Mouse (Mus musculus): Measurements from ENCODE around the gene Slc25a28.

The Slc25a28 gene

GRCm38 (mm10) chr19:43674730-43675524, at the start of gene Slc25a28:
TSS of gene Slc25a28 (minus strand) at chr19:43674881.
- DNase-seq (ENCODE audit: low read depth), result peak; percentile 100

DNA sequence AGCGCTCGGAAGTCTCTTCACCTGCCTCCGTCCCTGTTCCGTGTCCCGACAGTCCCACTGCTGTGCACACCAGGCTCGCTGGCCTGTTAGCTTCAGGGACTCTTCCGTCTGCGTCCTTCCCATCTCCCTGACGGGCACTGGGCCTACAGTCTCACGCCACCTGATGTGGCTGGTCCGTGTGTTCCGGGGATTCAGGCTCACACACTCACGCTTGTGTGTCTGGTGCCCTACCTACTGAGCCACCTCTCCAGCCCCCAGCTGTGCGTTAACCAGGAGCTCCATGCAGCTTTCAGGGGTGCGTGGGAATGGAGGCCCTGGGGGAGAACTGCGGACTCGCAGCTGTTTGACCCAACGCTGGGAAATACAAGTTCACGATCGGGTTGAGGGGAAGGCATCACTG, 49.5 kb upstream of the Slc25a28 start:
- DNase-seq (ENCODE audit: low read depth), result no peak

DNA sequence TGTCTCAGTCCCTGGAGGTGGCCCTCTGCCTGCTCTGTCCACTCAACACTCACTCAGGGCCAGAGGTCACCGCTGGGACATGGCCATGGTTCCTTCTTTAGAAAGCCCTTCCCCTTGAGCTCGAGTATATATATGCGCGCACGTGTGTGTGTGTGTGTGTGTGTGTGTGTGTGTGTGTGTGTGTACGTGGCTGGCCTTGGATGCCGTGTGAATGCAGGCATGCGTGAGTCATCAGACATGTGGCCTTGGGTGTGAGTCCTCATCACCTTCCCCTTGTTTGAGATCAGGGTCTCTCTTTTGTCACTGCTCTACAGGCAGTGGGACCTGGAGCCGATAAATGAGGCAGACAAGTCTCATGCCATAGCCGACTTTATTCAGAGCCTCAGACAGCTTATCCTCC, 48.8 kb upstream of the Slc25a28 start:
- no peak for DNase-seq (ENCODE audit: low read depth)

GRCm38 (mm10) chr19:43722891-43723290, 48.2 kb upstream of the Slc25a28 start:
- DNase-seq (ENCODE audit: low read depth), result no peak

- DNase-seq (ENCODE audit: low read depth), result no peak
These were observed 45.4 kb upstream of the Slc25a28 start for GRCm38 (mm10) chr19:43720061-43720460.

GRCm38 (mm10) chr19:43711971-43712370, 37.3 kb upstream of the Slc25a28 start:
- DNase-seq (ENCODE audit: low read depth), result no peak

DNA sequence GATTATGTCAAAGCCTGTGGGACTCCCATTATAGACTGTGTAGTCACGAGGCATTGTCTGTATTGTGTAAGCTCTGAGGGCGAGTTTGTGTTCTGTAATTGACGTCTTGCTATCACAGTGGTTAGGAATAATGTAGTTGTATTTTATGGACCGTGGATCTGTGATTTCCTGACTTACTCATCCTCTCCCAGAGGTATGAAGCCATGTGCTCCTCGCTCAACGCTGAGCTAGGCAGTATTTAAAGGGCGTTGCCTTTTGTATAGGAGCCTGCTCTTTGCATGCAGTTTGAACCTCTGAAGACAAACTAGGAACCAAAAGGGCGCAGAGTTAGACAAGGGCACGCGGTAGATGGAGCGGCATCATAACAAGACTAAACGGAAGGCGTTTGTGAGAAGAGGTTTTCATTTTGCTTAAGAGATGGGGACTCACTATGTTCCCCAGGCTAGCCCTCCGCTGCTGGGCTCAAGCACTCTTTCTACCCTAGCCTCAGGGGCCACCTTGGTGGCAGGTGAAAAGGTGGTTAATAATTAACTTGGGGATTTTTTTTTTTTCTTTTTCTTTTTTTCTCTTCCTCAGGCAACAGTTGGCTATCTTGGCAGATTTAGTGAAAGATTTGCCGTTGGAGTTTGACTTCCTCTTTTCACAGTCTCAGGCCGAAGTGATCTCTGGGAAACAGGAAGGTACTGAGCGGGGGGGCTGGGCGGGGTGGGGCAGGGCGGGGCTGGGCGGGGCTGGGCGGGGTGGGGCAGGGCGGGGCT, 36.7 kb upstream of the Slc25a28 start:
- DNase-seq (ENCODE audit: low read depth), result no peak

DNA sequence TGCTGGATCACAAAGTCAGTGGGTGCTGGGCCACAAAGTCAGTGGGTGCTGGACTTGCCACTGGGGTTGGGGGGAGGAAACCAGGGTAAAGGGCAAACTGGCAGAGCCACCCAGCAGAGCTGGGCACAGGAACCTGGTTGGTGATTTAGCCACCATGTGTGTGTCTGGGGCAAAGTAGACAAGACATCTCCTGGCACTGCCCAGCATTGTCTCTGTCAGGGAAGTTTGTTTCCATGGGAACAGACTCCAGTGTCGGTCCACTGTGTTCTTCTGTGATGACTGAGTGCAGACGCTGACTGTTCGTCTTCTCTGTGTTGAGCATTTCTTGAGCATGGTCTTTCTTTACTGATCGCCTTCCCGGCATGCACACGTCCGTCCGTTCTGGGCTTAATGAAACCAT, 34.6 kb upstream of the Slc25a28 start:
- DNase-seq (ENCODE audit: low read depth), result no peak

GRCm38 (mm10) chr19:43708206-43708605, 33.5 kb upstream of the Slc25a28 start:
- no peak for DNase-seq (ENCODE audit: low read depth)

GRCm38 (mm10) chr19:43704787-43705497, 30.3 kb upstream of the Slc25a28 start:
- DNase-seq (ENCODE audit: low read depth), result no peak

- no peak for DNase-seq (ENCODE audit: low read depth)
These were observed 29.5 kb upstream of the Slc25a28 start for GRCm38 (mm10) chr19:43704211-43704610.

DNA sequence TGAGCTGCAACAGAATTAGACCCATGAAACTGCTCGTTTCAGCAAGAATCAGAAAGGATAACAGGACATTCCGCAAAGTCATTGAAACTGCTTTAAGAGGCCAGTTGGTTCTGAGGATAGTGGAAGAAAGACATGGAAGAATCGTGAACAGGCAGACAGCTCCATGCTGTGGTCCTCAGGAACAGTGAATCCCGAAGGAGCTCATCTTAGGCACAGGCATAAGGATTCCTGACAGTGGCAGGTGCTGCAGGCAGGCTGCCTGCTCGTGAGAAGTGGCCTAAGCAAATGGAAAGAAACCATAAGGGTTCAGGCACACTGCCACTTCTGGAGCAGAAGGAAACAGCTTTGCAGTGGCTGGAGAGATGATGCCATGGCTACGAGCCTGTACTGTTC, 25.1 kb upstream of the Slc25a28 start:
- DNase-seq (ENCODE audit: low read depth), result no peak

GRCm38 (mm10) chr19:43699021-43699762, 24.5 kb upstream of the Slc25a28 start:
- peak; percentile 24 for DNase-seq (ENCODE audit: low read depth)

- no peak for DNase-seq (ENCODE audit: low read depth)
These were observed 23.1 kb upstream of the Slc25a28 start for GRCm38 (mm10) chr19:43697666-43698370.

DNA sequence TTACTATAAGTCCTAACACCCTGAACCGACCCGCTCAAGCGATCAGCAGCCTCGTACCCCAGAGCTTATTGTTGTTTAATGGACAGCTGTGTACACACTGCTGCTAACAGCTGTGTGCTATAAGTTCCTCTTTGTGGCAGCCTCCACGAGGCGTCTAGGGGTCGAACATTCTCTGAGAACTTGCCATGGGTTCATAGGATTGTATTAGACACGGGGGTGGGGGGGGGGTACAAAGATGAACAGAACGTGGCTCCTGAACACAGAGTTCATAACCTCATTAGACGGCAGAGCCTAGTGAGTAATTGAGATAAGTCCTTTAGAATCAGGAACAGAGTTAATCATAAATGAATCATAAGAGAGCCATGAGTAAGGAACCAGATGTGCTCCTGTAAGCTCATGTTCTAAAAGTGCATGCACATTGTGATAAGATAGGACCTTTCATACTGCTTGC, 20.9 kb upstream of the Slc25a28 start:
- peak; percentile 46 for DNase-seq (ENCODE audit: low read depth)

GRCm38 (mm10) chr19:43692815-43693214, 18.1 kb upstream of the Slc25a28 start:
- no peak for DNase-seq (ENCODE audit: low read depth)

- DNase-seq (ENCODE audit: low read depth), result peak; percentile 92
These were observed 15.0 kb upstream of the Slc25a28 start, which contains the start of gene Entpd7 for GRCm38 (mm10) chr19:43689419-43690246. TSS of gene Entpd7 (plus strand) at chr19:43689672.

- peak; percentile 40 for DNase-seq (ENCODE audit: low read depth)
These were observed 6.9 kb upstream of the Slc25a28 start for GRCm38 (mm10) chr19:43681541-43681940.

DNA sequence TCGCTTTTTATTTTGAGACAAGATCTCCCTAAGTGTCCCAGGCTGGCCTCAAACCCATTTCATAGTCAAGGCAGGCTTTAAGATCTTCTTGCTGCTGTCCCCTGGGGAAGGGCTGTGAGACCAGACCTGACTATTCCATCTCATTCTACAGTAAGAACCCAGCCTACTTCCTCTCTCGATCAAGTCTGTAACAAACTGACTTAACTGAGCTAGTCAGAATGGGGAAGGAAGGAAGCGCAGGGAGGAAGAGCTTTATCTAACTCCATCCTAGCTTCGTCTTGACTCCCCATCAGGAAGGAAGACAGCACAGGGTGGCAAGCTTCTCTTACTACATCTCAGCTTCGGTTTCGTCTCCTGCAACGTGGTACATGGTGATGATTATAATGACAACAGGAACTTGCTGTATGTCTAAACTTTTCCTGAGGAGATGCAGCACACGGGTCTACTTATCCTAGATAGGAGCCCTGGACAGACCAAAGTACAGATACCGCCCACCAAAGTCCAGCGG, 4.8 kb upstream of the Slc25a28 start:
- DNase-seq (ENCODE audit: low read depth), result no peak

GRCm38 (mm10) chr19:43678467-43679003, 3.9 kb upstream of the Slc25a28 start:
- DNase-seq (ENCODE audit: low read depth), result peak; percentile 16
